Mouse (Mus musculus) olfactory bulb, adult 2 months (tissue): ENCODE measurements around the gene Slc5a4b. TPM values are rescaled to one million over a fixed set of nuclear protein-coding genes. Genes with fewer than 3 reads are reported as not detected.

Experiments used
- H3K27ac ChIP-seq: fragments of 200-500 bp; 2 replicates; pipeline ENCODE4 v1.5.1; 2012; ENCODE audit warnings: low read depth, low read length; ENCODE audit not compliant: insufficient read depth
- H3K4me1 ChIP-seq: fragments of 200-500 bp; 2 replicates; pipeline ENCODE4 v1.6.1; 2012; ENCODE audit warnings: low read length; ENCODE audit not compliant: control insufficient read depth, insufficient read depth
- H3K4me3 ChIP-seq: fragments of 200-500 bp; 2 replicates; pipeline ENCODE4 v1.5.1; 2012; ENCODE audit warnings: mild to moderate bottlenecking, low read depth, low read length, moderate library complexity; ENCODE audit not compliant: insufficient read depth
- CTCF ChIP-seq: fragments of 200-500 bp; IDR thresholded peaks from 2 replicates; pipeline ENCODE4 v1.5.1; 2012; ENCODE audit warnings: low read depth, mild to moderate bottlenecking, low read length, moderate library complexity; ENCODE audit not compliant: insufficient read depth
- POLR2A ChIP-seq: fragments of 200-500 bp; IDR thresholded peaks from 2 replicates; pipeline ENCODE4 v1.6.1; 2012; ENCODE audit warnings: mild to moderate bottlenecking, low read depth, low read length, moderate library complexity; ENCODE audit not compliant: insufficient read depth
- WGBS: fragments of 180-500 bp; shearing (Covaris S2); methylation state at CpG from one replicate; pipeline ENCODE4 v1.1.7; 2018; 5-methylcytosine and 5-hydroxymethylcytosine counted together
- polyA plus RNA-seq: library from polyadenylated mRNA; stranded (reverse); fragments of >200 nt; gene quantifications from 2 replicates; pipeline ENCODE4 v1.2.4, GENCODE M21; 2012; ENCODE audit warnings: low replicate concordance; ENCODE audit not compliant: missing spikeins, insufficient read depth, insufficient read length

The Slc5a4b gene
- polyA plus RNA-seq, 1 experiment, result not detected

DNA sequence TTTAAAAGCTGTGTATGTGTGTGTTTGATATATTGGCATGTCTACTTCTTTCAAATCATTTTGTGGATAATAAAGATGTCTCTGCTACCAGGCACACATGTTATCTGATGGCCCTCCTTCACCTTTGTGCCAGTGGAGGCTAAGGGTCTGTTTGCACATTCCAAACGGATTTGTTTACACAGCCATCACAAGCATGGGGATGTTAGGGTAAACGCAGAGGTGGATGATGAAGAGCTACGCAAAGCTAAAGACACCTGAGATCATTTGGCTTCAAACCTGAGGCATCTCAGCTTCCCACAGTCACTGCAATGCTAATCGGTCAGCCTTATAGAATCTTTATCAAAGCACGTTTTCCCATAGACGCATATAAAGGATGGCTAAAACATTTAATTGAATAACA lies 61.8 kb downstream of the Slc5a4b start:
- TF ChIP-seq POLR2A (no peak), CTCF (no peak)
- Histone ChIP-seq H3K27ac (no peak overlapping the region), H3K4me1 (no peaks in the 10 kb centered on the region), H3K4me3 (no peak overlapping the region)
- 70% methylated on average over 6 of the region's 6 CpGs for WGBS

DNA sequence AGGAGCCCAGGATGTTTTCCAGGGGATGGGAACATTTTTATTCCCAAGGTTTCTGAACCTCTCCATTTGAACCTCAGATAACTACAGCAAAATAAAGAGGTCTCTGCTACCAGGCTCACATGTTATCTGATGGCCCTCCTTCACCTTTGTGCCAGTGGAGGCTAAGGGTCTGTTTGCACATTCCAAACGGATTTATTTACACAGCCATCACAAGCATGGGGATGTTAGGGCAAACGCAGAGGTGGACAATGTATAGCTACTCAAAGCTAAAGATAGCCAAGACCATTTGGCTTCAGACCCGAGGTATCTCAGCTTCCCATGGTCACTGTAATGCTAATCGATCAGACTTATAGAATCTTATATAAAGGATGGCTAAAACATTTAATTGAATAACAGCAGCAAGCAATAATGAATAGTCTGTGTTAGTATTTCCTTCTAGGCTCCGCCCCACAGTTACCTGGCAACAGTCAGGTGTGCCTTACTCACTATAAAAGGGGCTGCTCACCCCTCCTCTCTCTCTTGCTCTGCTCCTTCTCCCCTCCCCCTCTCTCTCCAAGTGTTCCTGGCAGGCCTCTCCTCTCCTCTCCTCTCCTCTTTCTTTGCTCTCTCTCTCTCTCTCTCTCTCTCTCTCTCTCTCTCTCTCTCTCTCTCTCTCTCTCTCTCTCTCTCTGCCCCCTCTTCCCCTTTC lies 63.4 kb downstream of the Slc5a4b start:
- no peaks in the 10 kb centered on the region for H3K4me1 ChIP-seq
- WGBS, result 69% methylated on average over 5 of the region's 5 CpGs

DNA sequence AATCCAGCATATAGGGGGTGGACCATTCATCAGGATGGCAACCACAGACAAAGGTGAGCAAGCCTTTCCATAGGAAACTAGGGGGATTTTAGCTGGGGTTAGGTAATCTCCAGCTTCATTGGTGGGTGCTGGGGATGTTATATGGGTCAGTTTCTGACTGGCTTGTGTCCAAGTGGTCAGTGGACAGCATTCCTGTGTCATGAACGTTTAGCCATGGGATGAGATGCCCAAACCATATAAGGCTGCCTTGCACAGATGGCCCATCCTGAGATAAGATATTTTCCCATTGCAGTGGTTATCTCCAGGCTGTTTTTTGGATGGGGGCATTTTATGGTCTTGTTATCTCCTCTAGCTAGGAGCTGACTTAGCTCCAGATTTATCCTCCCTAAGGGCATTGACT lies 64.0 kb downstream of the Slc5a4b start:
- WGBS, result 57% methylated on average over 1 of the region's 1 CpGs
- H3K4me3 ChIP-seq, result no peak overlapping the region
- no peaks in the 10 kb centered on the region for H3K4me1 ChIP-seq
- TF ChIP-seq POLR2A (no peak), CTCF (no peak)
- H3K27ac ChIP-seq, result no peak overlapping the region

More for the DNA sequence above, 63.4 kb downstream of the Slc5a4b start:
- Histone ChIP-seq H3K27ac (no peak overlapping the region), H3K4me3 (no peak overlapping the region)
- TF ChIP-seq CTCF, result no peak
- no peak for TF ChIP-seq POLR2A

DNA sequence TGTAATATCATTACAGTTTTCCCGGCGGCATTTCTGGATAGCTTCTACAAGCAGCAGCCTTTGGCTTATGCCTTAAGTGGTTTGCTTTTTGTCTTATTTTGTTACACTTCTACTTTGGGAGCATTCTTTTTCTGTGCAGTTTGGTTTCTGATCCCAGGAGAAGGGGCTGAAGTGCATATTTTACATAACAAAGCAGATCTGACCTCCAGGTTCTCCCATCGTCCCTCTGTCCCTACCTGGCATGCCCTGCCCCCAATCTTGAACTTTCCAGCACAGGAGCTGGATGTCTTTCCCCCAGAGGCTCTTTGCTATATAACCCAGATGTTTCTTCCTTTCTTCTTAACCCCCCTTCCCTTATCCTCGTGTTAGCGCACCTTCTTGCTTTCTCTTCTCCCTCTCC lies 65.4 kb downstream of the Slc5a4b start:
- no peak overlapping the region for H3K27ac ChIP-seq
- H3K4me3 ChIP-seq, result no peak overlapping the region
- 59% methylated on average over 5 of the region's 5 CpGs for WGBS
- TF ChIP-seq CTCF (no peak), POLR2A (no peak)
- H3K4me1 ChIP-seq, result peaks cover 3% of the 10 kb centered on the region; the same call in 1 of the 2 replicates

DNA sequence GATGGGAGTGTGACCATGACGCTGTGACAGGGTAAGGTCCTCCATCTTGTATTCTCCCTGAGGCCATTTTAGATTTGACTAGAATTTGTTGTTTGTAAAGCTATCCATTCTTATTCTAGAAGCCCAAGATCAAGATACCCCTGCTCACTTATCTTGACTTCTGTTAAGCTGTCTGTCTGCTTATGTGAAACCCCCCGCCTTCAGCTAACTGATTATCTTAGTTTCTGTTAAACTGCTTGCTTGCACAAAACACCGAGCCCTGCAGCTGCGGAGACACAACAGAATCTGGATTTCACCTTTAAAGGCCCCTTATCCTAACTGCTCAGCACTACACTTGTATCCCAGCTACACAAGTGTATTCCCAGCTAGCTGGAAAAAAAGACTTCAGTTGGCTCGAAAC lies 73.8 kb downstream of the Slc5a4b start:
- H3K4me3 ChIP-seq, result no peak overlapping the region
- no peak overlapping the region for H3K27ac ChIP-seq
- H3K4me1 ChIP-seq, result peaks cover 3% of the 10 kb centered on the region; the same call in 1 of the 2 replicates
- no peak for TF ChIP-seq CTCF
- no peak for TF ChIP-seq POLR2A
- WGBS, result 98% methylated on average over 5 of the region's 5 CpGs

DNA sequence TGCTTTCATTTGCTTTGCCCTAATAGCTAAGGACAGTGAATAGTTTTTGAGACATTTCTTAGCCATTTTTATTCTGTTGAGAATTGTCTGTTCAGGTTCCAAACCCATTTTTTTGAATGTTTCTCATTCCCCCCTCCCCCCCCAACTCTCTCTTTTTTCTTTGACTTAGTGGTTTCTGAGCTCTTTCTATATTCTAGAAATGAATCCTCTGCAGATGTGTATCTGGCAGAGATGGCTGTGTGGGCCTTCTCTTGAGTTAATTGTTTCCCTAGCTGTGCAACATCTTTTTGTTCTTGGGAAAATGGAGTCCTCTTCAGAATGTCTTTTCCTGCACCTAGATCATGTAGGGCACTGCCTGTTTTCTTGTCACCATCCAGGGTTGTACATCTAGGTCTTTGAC lies 75.5 kb downstream of the Slc5a4b start:
- H3K27ac ChIP-seq, result no peak overlapping the region
- H3K4me3 ChIP-seq, result no peak overlapping the region
- TF ChIP-seq POLR2A (no peak), CTCF (no peak)
- H3K4me1 ChIP-seq, result no peaks in the 10 kb centered on the region

DNA sequence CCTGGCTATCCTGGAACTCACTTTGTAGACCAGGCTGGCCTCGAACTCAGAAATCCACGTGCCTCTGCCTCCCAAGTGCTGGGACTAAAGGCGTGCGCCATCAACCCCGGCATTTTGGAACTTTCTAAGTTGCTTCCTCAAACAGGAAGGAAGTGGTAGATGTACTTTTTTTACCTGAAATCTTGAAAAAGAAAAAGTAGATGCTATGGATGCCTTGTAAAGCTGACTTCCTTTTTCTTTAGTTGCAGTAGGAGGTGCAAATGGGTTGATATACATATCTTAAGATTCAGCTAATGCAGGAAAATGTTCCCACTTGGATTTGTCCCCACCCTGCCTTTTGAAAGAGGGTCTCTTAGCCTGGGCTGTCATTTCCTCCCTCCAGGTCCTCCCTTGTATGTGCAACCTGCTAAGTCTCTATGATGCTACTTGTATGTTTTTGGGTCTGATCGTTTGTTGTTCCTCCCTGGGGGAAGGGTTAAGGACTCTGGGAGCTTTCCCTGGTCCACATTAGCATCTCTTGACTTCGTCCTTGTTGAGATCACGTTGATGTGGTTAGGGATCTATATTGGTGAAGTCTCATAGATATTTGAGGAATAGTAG lies 76.7 kb downstream of the Slc5a4b start:
- H3K27ac ChIP-seq, result no peak overlapping the region
- no peak for TF ChIP-seq CTCF
- TF ChIP-seq POLR2A, result no peak
- H3K4me3 ChIP-seq, result no peak overlapping the region

DNA sequence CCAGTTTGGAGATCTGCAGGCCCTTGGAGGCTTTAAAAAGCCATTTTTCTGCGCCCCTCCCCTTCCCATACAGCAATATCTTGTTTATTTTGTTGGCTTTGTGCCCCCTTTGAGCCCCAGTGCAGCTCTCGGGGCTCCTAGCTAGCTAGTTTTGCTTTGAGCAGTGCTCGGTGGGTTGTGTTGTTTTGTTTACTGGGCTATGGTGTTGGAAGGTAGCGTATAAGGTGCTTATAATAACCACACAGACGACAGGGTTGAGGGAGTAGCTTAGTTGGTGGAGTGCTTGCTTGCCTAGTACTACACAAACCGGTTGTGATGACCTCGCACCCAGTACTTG lies 77.7 kb downstream of the Slc5a4b start:
- H3K4me3 ChIP-seq, result peak overlapping the region; percentile 96
- TF ChIP-seq POLR2A (no peak), CTCF (no peak)
- H3K27ac ChIP-seq, result no peak overlapping the region
- no peaks in the 10 kb centered on the region for H3K4me1 ChIP-seq
- WGBS, result 14% methylated on average over 7 of the region's 7 CpGs

More for the DNA sequence above, 76.7 kb downstream of the Slc5a4b start:
- WGBS, result 93% methylated on average over 8 of the region's 8 CpGs
- H3K4me1 ChIP-seq, result no peaks in the 10 kb centered on the region

DNA sequence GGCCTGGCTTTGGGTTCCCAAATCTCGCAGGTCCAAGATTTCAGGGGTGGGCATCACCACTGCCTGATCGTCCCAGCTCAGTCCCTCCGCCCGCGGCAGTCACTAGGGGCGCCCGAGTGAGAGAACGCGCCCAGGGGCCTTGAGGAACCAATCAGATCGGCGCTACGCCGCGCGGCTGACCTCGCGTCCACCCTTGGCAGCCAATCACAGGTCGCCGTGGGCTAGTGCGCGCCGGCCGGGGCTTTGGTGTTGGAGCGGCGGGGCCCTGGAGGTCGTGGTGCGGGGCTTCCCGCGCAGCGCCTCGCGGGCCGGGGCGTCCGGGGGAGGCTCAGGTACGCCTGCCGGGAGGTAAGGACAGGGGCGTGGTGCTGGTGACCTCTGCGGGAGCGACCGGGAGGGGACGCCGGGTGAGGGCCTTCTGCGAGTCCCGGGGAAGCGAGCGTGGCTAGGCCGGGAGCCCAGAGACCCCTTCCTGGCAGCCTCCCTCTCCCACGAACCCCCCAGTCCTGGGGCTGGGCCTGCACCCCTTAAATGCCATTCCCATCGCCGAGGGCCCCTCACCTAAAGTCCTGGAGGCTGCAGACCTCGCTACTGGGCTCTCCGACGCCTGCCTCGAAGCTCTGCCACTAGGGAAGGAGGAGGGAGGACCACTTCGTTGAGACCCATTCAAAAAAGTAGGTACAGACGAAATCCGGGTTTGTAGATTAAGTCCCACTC lies 78.2 kb downstream of the Slc5a4b start, which contains the start of gene Zfp280b:
TSS of gene Zfp280b (plus strand) at position 249 of the 717 bp plus-strand sequence.
- TF ChIP-seq CTCF (peak; percentile 61), POLR2A (peak; percentile 65; the same call in 1 of the 2 replicates)
- Histone ChIP-seq H3K27ac (peak within 1 kb of the TSS; percentile 64; the same call in 1 of the 2 replicates), H3K4me3 (peak within 1 kb of the TSS; percentile 96), H3K4me1 (no peaks in the 10 kb centered on the region)
- WGBS, result 1% methylated on average over 57 of the region's 58 CpGs
